Mouse (Mus musculus): ENCODE measurements around the gene 1700022I11Rik. TPM values are rescaled to one million over a fixed set of nuclear protein-coding genes. Genes with fewer than 3 reads are reported as not detected.
"Not testable (repeated sequence)": the region's sequence is repeated elsewhere in the genome, so short reads cannot be mapped to it uniquely, and the experiment has no call there.

Gene 1700022I11Rik
- polyA plus RNA-seq, 1 experiment from 2014 or later: 0.78 TPM

DNA sequence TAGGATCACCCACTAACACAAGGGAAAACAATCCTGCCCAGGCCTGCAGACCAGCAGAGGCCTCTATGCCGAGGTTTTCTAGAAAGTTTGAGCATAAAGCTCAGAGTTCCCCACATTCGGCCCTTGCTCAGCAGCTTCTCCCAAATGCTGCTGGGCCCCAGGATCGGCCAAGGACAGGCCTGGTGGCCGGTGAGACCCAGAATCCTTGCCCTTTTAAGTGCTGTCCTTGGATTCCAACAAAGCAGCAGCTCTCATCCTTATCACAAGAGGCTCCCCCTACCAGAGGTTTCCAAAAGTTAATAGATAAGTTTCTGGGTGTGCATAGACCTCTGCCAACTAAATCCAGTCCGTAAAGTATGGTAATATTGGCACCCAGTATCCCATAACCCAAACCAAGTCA, 4.5 kb downstream of the 1700022I11Rik start:
- Histone ChIP-seq H3K4me2 (replicated peaks) (no peak overlapping the region), H3K36me3 (peaks cover 14% of the 10 kb centered on the region), H3K4me1 (no peaks in the 10 kb centered on the region), H3K9ac (no peak overlapping the region), H3K27ac (no peak overlapping the region), H3K27me3 (no peaks in the 10 kb centered on the region), H3K9me3 (no peaks in the 10 kb centered on the region), H3K4me3 (no peak overlapping the region)
- ATAC-seq (ENCODE audit: low FRiP score, low read depth): no peak
- WGBS: 79% methylated on average over 5 of the region's 5 CpGs

DNA sequence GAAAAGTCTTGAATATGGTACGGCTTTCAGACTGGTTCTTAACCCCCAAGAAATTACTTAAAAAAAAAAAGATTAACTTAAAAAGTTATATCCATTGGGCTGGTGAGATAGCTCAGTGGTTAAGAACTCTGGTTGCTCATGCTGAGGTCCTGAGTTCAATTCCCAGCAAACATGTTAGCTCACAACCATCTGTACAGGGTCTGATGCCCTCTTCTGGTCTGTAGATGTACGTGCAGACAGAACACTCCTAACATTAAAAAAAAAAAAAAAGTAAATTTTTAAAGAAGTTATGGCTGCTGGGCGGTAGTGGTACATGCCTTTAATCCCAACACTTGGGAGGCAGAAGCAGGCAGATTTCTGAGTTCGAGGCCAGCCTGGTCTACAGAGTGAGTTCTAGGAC, 8.7 kb downstream of the 1700022I11Rik start:
- no peak overlapping the region for H3K4me2 ChIP-seq (replicated peaks)
- no peak overlapping the region for H3K4me3 ChIP-seq
- no peaks in the 10 kb centered on the region for H3K4me1 ChIP-seq
- WGBS: 91% methylated on average over 4 of the region's 4 CpGs
- ATAC-seq (ENCODE audit: low FRiP score, low read depth): no peak
- H3K9ac ChIP-seq: no peak overlapping the region
- H3K36me3 ChIP-seq: peaks cover 55% of the 10 kb centered on the region
- H3K27me3 ChIP-seq: no peaks in the 10 kb centered on the region
- H3K9me3 ChIP-seq: no peaks in the 10 kb centered on the region
- no peak overlapping the region for H3K27ac ChIP-seq

DNA sequence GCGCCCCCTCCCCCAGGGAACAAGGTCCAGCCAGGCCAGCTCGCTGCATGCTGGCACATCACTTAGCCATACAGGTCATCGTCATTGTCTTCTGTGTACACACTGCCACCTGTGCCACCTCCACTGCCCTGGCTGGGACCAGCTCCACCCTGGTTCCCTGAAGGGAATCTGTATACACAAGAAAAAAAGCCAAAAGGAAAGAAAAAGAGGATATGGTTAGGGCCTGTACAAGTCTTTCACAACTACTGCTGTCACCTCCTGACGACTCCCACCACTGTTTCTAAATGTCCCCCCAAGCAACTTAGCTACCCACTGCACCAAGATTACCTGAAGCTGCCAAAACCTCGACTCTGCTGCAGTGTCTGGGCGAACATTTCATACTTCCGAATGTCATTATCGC, 11.1 kb downstream of the 1700022I11Rik start:
- not testable (repeated sequence) for ATAC-seq (ENCODE audit: low FRiP score, low read depth); H3K4me1 ChIP-seq; H3K4me2 ChIP-seq (replicated peaks); H3K27me3 ChIP-seq; H3K9me3 ChIP-seq; H3K27ac ChIP-seq; H3K9ac ChIP-seq; H3K4me3 ChIP-seq
- peaks cover 75% of the 10 kb centered on the region for H3K36me3 ChIP-seq
- 96% methylated on average over 8 of the region's 8 CpGs for WGBS

DNA sequence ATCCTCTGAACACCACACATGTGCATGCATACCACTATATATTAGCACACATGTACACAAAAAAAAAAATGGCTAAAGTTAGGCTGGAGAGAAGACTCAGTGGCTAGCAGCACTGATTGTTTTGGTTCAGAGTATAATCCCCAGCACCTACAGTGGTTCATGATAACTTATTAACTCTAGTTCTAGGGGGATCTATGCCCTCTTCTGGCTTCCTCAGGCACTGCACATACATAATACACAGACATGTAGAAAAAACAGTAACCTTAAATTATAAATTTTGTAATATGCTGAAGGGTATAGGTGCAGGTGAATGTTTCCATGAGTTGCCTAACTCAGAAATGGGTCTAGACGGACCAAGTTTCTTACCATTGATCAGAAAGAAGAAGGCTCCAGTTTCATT, 18.9 kb downstream of the 1700022I11Rik start:
- H3K9ac ChIP-seq: no peak overlapping the region
- H3K4me1 ChIP-seq: no peaks in the 10 kb centered on the region
- H3K27me3 ChIP-seq: no peaks in the 10 kb centered on the region
- no peak overlapping the region for H3K4me3 ChIP-seq
- H3K9me3 ChIP-seq: no peaks in the 10 kb centered on the region
- H3K36me3 ChIP-seq: peaks cover 97% of the 10 kb centered on the region
- ATAC-seq (ENCODE audit: low FRiP score, low read depth): no peak
- WGBS: 77% methylated on average over 1 of the region's 1 CpGs
- H3K27ac ChIP-seq: no peak overlapping the region
- H3K4me2 ChIP-seq (replicated peaks): no peak overlapping the region

DNA sequence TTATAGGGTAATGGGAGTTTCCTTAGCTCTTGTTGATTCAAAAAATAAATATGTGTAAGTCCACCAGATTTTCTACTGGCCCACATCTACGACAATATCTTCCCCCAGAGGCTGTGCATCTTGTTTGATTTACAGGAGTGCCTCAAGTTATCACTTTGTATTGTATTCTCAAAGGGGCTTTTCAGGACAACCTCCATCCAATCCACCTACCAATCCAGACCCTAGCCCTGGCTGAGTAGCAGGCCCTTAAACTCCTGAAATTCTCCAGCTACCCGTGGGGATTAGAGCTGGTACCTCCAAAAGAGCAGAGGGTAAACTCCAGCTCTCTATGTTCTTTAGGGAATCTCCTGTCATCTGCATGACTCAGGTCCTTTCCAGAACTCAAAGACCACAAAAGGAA, 28.6 kb downstream of the 1700022I11Rik start:
- peaks cover 23% of the 10 kb centered on the region for H3K4me1 ChIP-seq
- no peaks in the 10 kb centered on the region for H3K9me3 ChIP-seq
- no peaks in the 10 kb centered on the region for H3K27me3 ChIP-seq
- H3K4me2 ChIP-seq (replicated peaks): peak overlapping the region; percentile 92
- peaks cover 44% of the 10 kb centered on the region for H3K36me3 ChIP-seq
- no peak for ATAC-seq (ENCODE audit: low FRiP score, low read depth)
- WGBS: 75% methylated on average over 2 of the region's 2 CpGs
- H3K27ac ChIP-seq: no peak overlapping the region
- H3K9ac ChIP-seq: 0 out of 2 replicates have a peak overlapping the region, but pooled peaks have one; percentile 43
- peak overlapping the region; percentile 97 for H3K4me3 ChIP-seq

DNA sequence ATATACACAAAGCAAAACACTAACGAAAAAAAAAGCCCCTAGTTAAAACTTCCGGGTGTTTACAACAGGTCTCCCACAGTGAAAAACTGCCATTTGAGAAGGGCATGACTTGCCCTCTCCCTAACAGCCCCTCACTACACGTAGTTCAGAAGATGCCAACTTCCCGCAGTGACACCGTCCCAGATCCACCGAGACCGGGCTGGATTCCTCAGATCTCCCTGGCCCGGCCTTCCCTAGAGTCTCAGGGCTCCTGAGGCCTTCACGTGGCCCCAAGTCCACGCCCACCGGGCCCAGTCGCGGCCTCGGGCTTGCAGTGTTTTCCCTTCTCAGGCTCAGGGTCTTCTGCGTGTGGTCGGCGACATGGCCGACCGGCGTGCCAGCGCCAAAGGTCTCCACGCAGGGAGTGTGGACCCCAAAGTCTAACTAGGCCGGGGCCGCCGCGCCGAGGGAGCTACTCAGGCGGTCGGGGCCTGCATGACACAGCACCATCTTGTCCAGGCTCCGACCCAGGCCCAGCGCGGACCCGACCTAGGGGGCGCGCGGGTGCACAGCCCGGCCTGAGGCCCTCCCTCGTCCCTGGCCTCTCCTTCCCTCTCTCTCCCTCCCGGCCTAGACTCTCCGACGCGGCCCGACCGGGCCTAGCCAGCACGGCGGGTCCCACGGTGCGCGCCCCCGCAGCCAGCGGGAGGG, 30.2 kb downstream of the 1700022I11Rik start:
- peaks cover 35% of the 10 kb centered on the region for H3K36me3 ChIP-seq
- H3K27me3 ChIP-seq: no peaks in the 10 kb centered on the region
- H3K4me3 ChIP-seq: peak overlapping the region; percentile 97
- H3K9ac ChIP-seq: peak overlapping the region; percentile 98
- H3K9me3 ChIP-seq: no peaks in the 10 kb centered on the region
- H3K4me2 ChIP-seq (replicated peaks): peak overlapping the region; percentile 92
- peak; percentile 79 for ATAC-seq (ENCODE audit: low FRiP score, low read depth)
- peak overlapping the region; percentile 99 for H3K27ac ChIP-seq
- under 1% methylated on average over 42 of the region's 51 CpGs for WGBS
- H3K4me1 ChIP-seq: peaks cover 23% of the 10 kb centered on the region

DNA sequence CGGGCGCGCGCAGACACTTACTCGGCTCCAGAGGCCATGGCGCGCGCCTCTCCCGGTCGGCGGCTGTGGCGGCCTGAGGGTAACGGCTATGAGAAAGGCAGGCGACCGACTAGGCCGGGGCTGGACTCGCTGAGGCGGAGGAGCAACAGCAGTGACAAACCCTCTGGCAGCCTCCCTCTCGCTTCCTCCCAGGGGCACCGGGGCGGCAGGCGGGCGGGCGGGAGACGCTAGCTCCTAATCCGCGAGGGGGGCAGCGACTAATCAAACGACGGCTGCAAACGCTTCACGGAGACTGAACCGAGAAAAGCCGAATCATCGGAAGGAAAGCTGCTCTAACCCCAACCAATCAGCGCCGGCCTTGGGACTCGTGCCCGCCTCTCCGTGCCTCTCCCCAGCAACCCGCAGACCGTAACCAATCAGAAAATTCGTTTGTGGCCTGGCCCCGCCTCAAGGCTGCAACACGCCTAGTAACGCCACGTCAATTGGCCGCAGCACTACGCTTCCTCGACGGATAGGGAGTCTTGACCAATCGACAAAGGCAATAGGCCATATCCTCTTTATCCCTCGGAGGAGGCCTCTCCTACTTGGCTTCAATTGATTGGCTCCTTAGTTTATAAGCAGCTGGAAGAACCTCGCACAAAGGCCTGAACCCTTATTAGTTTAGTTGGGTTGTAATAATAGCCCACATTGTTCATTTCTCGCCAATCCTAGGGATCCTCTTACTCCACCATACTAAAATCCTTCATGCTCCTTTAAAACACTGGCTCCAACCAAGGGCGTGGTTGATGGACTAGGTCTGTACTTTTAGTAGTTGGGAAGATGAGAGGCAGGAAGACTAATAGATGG, 31.0 kb downstream of the 1700022I11Rik start, which contains the start of gene Vcp:
Gene Vcp (minus strand): TSS at position 367 of the 846 bp plus-strand sequence.
- Histone ChIP-seq H3K9ac (peak within 1 kb of the TSS; percentile 98), H3K4me1 (peaks cover 23% of the 10 kb centered on the region), H3K27ac (peak within 1 kb of the TSS; percentile 99), H3K36me3 (peaks cover 27% of the 10 kb centered on the region), H3K4me3 (peak within 1 kb of the TSS; percentile 97), H3K4me2 (replicated peaks) (peak within 1 kb of the TSS; percentile 92)
- ATAC-seq (ENCODE audit: low FRiP score, low read depth): peak; percentile 99
- not testable (repeated sequence) for H3K27me3 ChIP-seq, H3K9me3 ChIP-seq
- WGBS: under 1% methylated on average over 50 of the region's 56 CpGs

DNA sequence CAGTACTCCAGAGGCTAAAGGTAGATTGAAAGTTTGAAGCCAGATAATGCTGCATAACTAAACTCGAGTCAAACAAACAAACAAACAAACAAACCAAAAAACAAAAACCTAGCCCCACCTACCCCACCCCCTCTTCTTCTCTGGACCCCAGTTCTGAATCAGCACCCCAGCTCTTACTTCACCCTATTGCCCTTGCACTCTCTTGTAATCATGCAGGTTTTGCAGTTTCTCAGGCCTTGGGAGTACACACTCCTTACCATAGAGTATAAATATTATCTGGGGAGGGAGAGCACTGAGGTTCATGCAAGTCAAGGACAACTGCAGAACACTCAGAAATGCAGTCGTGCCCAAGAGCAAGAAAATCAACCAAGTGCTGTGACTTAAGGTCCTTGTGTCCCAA, 31.9 kb downstream of the 1700022I11Rik start:
- H3K4me3 ChIP-seq: no peak overlapping the region
- ATAC-seq (ENCODE audit: low FRiP score, low read depth): no peak
- no peak overlapping the region for H3K9ac ChIP-seq
- no peaks in the 10 kb centered on the region for H3K9me3 ChIP-seq
- no peaks in the 10 kb centered on the region for H3K27me3 ChIP-seq
- H3K27ac ChIP-seq: peak overlapping the region; percentile 84; the same call in 1 of the 2 replicates
- peaks cover 23% of the 10 kb centered on the region for H3K4me1 ChIP-seq
- peaks cover 18% of the 10 kb centered on the region; the same call in 1 of the 2 replicates for H3K36me3 ChIP-seq
- WGBS: 87% methylated on average over 2 of the region's 2 CpGs
- no peak overlapping the region for H3K4me2 ChIP-seq (replicated peaks)

DNA sequence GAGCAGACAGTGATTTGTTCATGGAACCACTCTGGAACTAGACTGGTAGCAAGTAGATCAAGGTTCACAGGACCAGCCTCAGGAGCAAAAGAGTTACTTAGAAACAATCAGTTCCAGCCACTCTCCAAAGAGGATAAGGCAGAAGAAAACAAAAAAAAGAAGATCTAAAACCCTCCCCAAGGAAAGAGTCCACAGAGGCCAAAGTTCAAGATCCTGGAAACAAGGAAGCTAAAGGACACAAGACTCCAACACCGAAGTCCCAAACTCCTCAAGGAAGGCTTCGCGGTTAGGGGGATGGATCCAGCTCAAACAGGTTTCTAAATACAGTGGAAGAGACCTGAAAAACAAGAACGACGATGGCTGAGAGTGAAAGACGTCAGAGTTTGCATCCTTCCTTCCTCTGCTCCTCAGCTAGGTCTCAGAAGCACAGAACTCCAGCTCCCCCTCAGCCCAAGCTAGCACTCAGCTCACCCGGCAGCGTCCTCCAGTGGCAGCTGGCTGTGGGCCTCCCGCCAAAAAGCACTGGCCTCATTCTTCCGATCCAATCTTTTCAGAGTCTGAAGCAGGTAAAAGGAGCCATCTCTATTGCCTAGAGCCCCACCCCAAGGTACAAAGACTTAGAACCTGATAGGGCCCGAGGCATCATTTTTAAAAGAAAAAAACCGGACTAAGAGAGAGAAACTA, 33.5 kb downstream of the 1700022I11Rik start:
- Histone ChIP-seq H3K27ac (no peak overlapping the region), H3K27me3 (no peaks in the 10 kb centered on the region)
- no peak for ATAC-seq (ENCODE audit: low FRiP score, low read depth)

DNA sequence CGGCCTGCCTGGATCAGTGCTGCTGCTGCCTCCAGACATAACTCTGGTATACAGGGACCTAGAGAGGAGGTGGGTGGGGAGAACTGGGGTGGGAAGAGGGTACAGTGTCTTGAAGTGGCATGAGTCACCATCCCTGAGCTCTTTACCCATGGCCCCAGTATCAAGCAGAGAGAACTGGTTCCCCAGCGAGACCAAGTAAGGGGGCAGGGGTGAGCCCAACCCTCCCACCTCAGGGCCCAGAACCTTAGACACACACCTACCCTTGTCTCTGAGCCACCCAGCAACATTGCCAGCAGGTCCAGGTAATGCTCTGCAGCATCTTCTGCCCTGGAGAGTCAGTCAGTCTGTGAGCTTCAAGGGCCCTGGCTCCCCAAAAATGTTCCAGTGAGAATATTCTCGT, 35.5 kb downstream of the 1700022I11Rik start:
- Histone ChIP-seq H3K4me1 (peaks cover 14% of the 10 kb centered on the region; the same call in 1 of the 2 replicates), H3K36me3 (peaks cover 15% of the 10 kb centered on the region), H3K9me3 (no peaks in the 10 kb centered on the region), H3K9ac (no peak overlapping the region), H3K27ac (no peak overlapping the region), H3K4me3 (no peak overlapping the region), H3K27me3 (no peaks in the 10 kb centered on the region), H3K4me2 (replicated peaks) (no peak overlapping the region)
- no peak for ATAC-seq (ENCODE audit: low FRiP score, low read depth)
- WGBS: 85% methylated on average over 3 of the region's 3 CpGs

More for the DNA sequence above, 33.5 kb downstream of the 1700022I11Rik start:
- peaks cover 15% of the 10 kb centered on the region for H3K36me3 ChIP-seq
- WGBS: 79% methylated on average over 12 of the region's 12 CpGs
- no peaks in the 10 kb centered on the region for H3K9me3 ChIP-seq
- H3K4me2 ChIP-seq (replicated peaks): no peak overlapping the region
- no peak overlapping the region for H3K9ac ChIP-seq
- no peak overlapping the region for H3K4me3 ChIP-seq
- peaks cover 13% of the 10 kb centered on the region for H3K4me1 ChIP-seq

DNA sequence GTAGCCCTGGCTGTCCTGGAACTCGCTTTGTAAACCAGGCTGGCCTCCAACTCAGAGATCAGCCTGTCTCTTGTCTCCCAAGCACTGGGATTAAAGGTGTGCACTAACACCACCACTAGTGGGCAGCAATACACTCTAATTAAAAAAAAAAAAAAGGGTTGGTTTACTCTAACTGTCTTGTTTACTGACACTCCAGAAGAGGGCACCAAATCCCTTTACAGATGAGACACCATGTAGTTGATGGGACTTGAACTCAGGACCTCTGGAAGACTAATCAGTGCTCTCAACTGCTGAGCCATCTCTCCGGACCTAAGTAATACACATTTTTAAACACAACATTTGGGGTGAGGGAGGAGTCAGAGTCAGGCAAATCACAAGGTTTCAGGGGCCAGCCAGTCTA, 36.4 kb downstream of the 1700022I11Rik start:
- H3K9me3 ChIP-seq: no peaks in the 10 kb centered on the region
- ATAC-seq (ENCODE audit: low FRiP score, low read depth): no peak
- 61% methylated on average over 2 of the region's 2 CpGs for WGBS

More for the DNA sequence above, 36.4 kb downstream of the 1700022I11Rik start:
- Histone ChIP-seq H3K4me1 (peaks cover 14% of the 10 kb centered on the region; the same call in 1 of the 2 replicates), H3K4me3 (no peak overlapping the region), H3K36me3 (peaks cover 15% of the 10 kb centered on the region), H3K4me2 (replicated peaks) (no peak overlapping the region), H3K27me3 (no peaks in the 10 kb centered on the region), H3K9ac (no peak overlapping the region), H3K27ac (no peak overlapping the region)

All from limb, embryonic 13.5 days (tissue).